ENCODE assay signal across 17 mouse cellular contexts in genomic region chr4:70011491-70012219, GRCm38 (mm10).
DNase-seq lines count a peak whose midpoint lies in the region; ATAC-seq lines count a peak whose summit lies in the region.
"Had no signal": no experiment of that assay in that cellular context is flagged by ENCODE, and none has a peak within 500 bp of the region (broad histone marks: within the 10 kb centered on the region; RNA-seq: fewer than 3 reads in every experiment).

No protein-coding gene starts in this region.

- peak overlapping the region; percentile 42 for H3K27ac ChIP-seq in midbrain, embryonic 10.5 days (replicated peaks)
- no peak overlapping the region for H3K27ac ChIP-seq in midbrain, embryonic 16.5 days (ENCODE audit: low read length)
- peak overlapping the region; percentile 52; the same call in 1 of the 2 replicates for H3K27ac ChIP-seq in hindbrain, embryonic 13.5 days
- no peak overlapping the region for H3K27ac ChIP-seq in midbrain, embryonic 15.5 days
- H3K27ac ChIP-seq: layer of hippocampus, adult 2 months; limb, embryonic 12.5 days had no signal

- H3K9me3 ChIP-seq in midbrain, embryonic 10.5 days (replicated peaks) = no peaks in the 10 kb centered on the region
- no peaks in the 10 kb centered on the region for H3K9me3 ChIP-seq in midbrain, embryonic 16.5 days (replicated peaks; ENCODE audit: control insufficient read depth, low read length, poor library complexity, severe bottlenecking)
- no peaks in the 10 kb centered on the region for H3K9me3 ChIP-seq in hindbrain, embryonic 13.5 days
- H3K9me3 ChIP-seq in midbrain, embryonic 15.5 days = no peaks in the 10 kb centered on the region
- H3K9me3 ChIP-seq: heart, embryonic 12.5 days; limb, embryonic 12.5 days had no signal

- H3K4me1 ChIP-seq in midbrain, embryonic 10.5 days = peaks cover 10% of the 10 kb centered on the region
- no peaks in the 10 kb centered on the region for H3K4me1 ChIP-seq in midbrain, embryonic 16.5 days (ENCODE audit: control insufficient read depth, insufficient read depth, low read length)
- peaks cover 7% of the 10 kb centered on the region for H3K4me1 ChIP-seq in hindbrain, embryonic 13.5 days (replicated peaks)
- H3K4me1 ChIP-seq in midbrain, embryonic 15.5 days = no peaks in the 10 kb centered on the region
- H3K4me1 ChIP-seq: heart, embryonic 12.5 days had no signal

- H3K27me3 ChIP-seq in midbrain, embryonic 10.5 days (ENCODE audit: low read depth, poor library complexity, severe bottlenecking) = no peaks in the 10 kb centered on the region
- no peaks in the 10 kb centered on the region for H3K27me3 ChIP-seq in midbrain, embryonic 16.5 days (ENCODE audit: control insufficient read depth, insufficient read depth, low read depth, low read length)
- H3K27me3 ChIP-seq in hindbrain, embryonic 13.5 days = no peaks in the 10 kb centered on the region
- no peaks in the 10 kb centered on the region for H3K27me3 ChIP-seq in midbrain, embryonic 15.5 days (replicated peaks)
- H3K27me3 ChIP-seq: CH12.LX; heart, embryonic 12.5 days; limb, embryonic 12.5 days had no signal

- no peak for ATAC-seq in midbrain, embryonic 16.5 days
- peak; percentile 61; the same call in 1 of the 2 replicates for ATAC-seq in hindbrain, embryonic 13.5 days (ENCODE audit: low FRiP score)
- ATAC-seq in midbrain, embryonic 15.5 days (replicated peaks) = peak; percentile 56; the same call in 1 of the 2 replicates
- ATAC-seq: intestine, embryonic 16.5 days had no signal

- no peak overlapping the region for H3K4me2 ChIP-seq in midbrain, embryonic 16.5 days (ENCODE audit: low read length)
- no peak overlapping the region for H3K4me2 ChIP-seq in hindbrain, embryonic 13.5 days
- H3K4me2 ChIP-seq in midbrain, embryonic 15.5 days = no peak overlapping the region
- H3K4me2 ChIP-seq: heart, embryonic 12.5 days; limb, embryonic 12.5 days had no signal

- no peak overlapping the region for H3K9ac ChIP-seq in midbrain, embryonic 16.5 days (ENCODE audit: low read depth, low read length)
- H3K9ac ChIP-seq in hindbrain, embryonic 13.5 days = no peak overlapping the region
- no peak overlapping the region for H3K9ac ChIP-seq in midbrain, embryonic 15.5 days
- H3K9ac ChIP-seq: heart, embryonic 12.5 days; limb, embryonic 12.5 days had no signal

- H3K4me3 ChIP-seq in midbrain, embryonic 10.5 days = no peak overlapping the region
- H3K4me3 ChIP-seq in midbrain, embryonic 16.5 days (ENCODE audit: low read depth, low read length) = no peak overlapping the region
- H3K4me3 ChIP-seq in hindbrain, embryonic 13.5 days = no peak overlapping the region
- H3K4me3 ChIP-seq in midbrain, embryonic 15.5 days = no peak overlapping the region
- H3K4me3 ChIP-seq: heart, embryonic 12.5 days; layer of hippocampus, adult 2 months; limb, embryonic 12.5 days had no signal

- no peaks in the 10 kb centered on the region for H3K36me3 ChIP-seq in midbrain, embryonic 10.5 days
- H3K36me3 ChIP-seq in midbrain, embryonic 16.5 days (ENCODE audit: control insufficient read depth, insufficient read depth, low read length) = no peaks in the 10 kb centered on the region
- no peaks in the 10 kb centered on the region for H3K36me3 ChIP-seq in hindbrain, embryonic 13.5 days
- no peaks in the 10 kb centered on the region for H3K36me3 ChIP-seq in midbrain, embryonic 15.5 days (replicated peaks)
- H3K36me3 ChIP-seq: heart, embryonic 12.5 days; limb, embryonic 12.5 days had no signal

- 85% methylated on average over 4 of the region's 4 CpGs for WGBS in midbrain, embryonic 10.5 days
- WGBS in midbrain, embryonic 16.5 days = 88% methylated on average over 4 of the region's 4 CpGs
- 92% methylated on average over 4 of the region's 4 CpGs for WGBS in hindbrain, embryonic 13.5 days
- 89% methylated on average over 4 of the region's 4 CpGs for WGBS in midbrain, embryonic 15.5 days

- peak; percentile 11 for DNase-seq in embryo, embryonic 11 days
- no peak for DNase-seq in embryo, embryonic 10 days (ENCODE audit: low spot score)
- no peak for DNase-seq in midbrain, embryonic 10.5 days (ENCODE audit: low spot score)
- no peak for DNase-seq in spleen, postnatal 10 days (ENCODE audit: low spot score in 2 of 2)
- DNase-seq in thymus, postnatal 25 days = no peak
- DNase-seq: adrenal gland, adult 8-10 months; cerebellum, adult 11-12 months; cerebellum, postnatal 36 days; thymus, adult 18-20 months had no signal

Comparison
In these comparisons a context has a peak if more than half of its experiments do, and no peak if none do; other contexts are left out.
1. H3K27ac ChIP-seq: peak in midbrain, embryonic 10.5 days (single experiment) and hindbrain, embryonic 13.5 days (single experiment); none in midbrain, embryonic 16.5 days (single experiment) and midbrain, embryonic 15.5 days (single experiment).